Mouse (Mus musculus) urinary bladder, postnatal 25 days (tissue): ENCODE measurements around the gene Hspa1a.
"Not testable (repeated sequence)": the region's sequence is repeated elsewhere in the genome, so short reads cannot be mapped to it uniquely, and the experiment has no call there.

ENCODE experiments used
- DNase-seq: peaks from one replicate; pipeline ENCODE4 v3.0.0; 2022; ENCODE audit warnings: low spot score

The Hspa1a gene

GRCm38 (mm10) chr17:35000717-35001451 is 28.9 kb upstream of the Hspa1a start, which contains the start of gene Vars:
Gene Vars, plus strand, starts transcription at chr17:35000987.
- peak; percentile 89 for DNase-seq

DNA sequence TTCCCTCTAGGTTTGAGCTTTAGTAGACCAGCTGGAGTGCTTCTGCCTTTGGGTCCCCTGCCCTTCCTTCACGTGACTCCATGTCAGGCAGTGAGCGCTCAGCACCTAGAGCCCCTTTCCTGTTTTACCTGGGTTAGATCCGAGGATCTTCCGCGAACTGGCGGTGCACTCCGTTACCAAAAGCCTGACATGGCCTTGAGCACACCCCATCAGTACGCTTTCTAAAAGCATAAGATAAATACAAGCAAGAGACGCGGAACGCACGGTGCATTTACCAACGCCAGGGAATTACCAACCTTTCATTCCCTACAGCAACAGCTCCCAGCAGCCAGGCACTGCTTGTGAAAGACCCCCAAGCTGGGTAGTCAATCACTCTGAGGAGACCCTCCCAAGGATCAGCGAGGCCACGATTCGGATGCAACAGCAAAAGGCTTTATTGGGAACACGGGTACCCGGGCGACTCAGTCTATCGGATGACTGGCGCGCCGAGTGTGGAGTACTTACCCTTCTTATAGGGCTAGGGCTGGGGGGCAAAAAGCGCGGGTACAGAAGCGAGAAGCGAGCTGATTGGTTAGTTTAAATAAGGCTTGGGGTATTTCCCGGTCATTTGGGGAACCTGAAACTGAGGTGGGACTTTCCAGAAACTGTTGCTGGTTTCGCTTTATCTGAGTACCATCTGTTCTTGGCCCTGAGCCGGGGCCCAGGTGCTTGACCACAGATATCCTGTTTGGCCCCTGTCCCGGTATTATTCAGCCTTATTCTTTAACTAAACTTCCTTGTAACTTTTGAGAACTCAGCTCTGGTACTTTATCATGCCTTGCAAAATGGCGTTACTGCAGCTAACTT is 28.1 kb upstream of the Hspa1a start:
- not testable (repeated sequence) for DNase-seq

GRCm38 (mm10) chr17:34998526-34999430 is 26.8 kb upstream of the Hspa1a start:
- no peak for DNase-seq

GRCm38 (mm10) chr17:34997142-34997483 is 25.2 kb upstream of the Hspa1a start:
- DNase-seq: no peak

GRCm38 (mm10) chr17:34996411-34997141 is 24.6 kb upstream of the Hspa1a start:
- DNase-seq: no peak

GRCm38 (mm10) chr17:34995927-34996326 is 24.0 kb upstream of the Hspa1a start:
- DNase-seq: not testable (repeated sequence)

DNA sequence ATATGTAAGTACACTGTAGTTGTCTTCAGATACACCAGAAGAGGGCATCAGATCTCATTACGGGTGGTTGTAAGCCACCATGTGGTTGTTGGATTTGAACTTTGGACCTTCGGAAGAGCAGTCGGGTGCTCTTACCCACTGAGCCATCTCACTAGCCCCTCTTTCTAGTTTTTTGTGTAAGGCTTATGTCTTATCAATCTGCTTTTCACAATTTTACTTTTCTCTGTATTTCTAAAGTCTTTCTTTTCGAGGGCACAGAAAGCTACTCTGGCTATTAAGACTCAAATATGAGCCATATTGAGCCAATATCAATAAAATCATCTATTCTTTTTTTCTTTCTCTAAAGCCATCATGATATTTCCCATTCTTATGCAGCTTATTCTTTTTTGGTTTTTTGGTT is 23.2 kb upstream of the Hspa1a start:
- DNase-seq: not testable (repeated sequence)

GRCm38 (mm10) chr17:34994751-34995150 is 22.8 kb upstream of the Hspa1a start:
- DNase-seq: no peak

DNA sequence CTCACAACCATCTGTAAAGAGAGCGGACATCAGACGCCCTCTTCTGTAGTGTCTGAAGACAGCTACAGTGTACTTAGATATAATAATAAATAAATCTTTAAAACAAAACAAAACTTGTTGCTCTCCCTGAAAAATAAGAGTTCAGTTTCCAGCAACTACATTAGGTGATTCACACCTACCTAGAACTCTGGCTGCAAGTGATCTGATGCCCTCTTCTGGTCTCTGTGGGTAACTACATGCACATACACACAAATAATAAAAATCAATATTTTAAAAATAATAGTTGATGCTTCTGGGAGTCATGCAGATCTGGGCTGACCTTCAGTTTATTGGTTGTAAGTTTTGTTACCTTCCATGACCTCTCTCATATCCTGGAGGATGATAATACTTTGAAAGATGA is 12.3 kb upstream of the Hspa1a start:
- no peak for DNase-seq

DNA sequence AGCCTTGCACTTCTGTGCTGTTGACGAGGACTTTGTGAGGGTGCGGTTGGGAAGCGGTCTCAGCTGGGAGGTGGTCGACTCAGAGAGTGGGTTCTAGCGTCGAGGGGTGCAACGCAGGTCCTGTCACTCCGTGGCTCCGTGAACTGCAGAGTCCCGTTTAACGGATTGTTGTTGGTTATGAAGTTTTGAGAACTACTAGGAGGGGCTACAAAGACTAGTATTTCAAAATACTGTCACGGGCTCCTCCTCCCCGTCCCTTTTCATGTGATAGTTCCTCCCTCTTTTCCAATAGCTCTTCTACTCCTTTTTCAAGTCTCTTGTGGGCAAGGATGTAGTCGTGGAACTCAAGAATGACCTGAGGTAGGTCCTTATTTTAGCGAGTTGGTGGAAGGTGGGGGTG is 10.4 kb upstream of the Hspa1a start:
- DNase-seq: no peak

DNA sequence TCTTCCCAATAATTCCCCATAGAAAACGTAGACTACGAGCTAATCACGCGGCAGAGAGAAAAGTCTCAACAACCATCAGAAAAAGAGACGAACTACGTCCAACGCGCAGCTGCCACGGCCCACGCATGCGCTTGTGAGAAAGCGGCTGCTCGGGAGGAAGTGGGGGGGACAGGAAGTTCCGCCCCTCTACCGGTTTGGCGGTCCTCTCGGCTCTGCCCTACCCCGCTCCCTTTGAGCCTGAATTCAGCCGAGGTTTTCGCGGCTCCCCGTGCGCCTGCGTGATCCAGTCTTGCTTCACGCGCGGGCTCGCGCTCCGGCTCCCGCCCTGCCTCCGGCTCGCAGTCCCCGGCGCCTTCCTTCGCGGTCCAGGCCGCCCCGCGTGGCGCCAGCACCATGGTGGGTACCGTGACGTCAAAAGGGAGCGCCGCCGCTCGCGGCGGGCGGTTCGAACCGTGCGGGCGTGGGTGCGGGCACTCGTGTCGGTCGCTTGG is 9.8 kb upstream of the Hspa1a start, which contains the start of gene Lsm2:
Gene Lsm2, plus strand, starts transcription at position 173 of the 491 bp plus-strand sequence.
- DNase-seq: peak; percentile 85

- DNase-seq: no peak
Measured at GRCm38 (mm10) chr17:34980655-34981054, 8.7 kb upstream of the Hspa1a start.

- DNase-seq: no peak
Measured at GRCm38 (mm10) chr17:34979631-34980030, 7.7 kb upstream of the Hspa1a start.

DNA sequence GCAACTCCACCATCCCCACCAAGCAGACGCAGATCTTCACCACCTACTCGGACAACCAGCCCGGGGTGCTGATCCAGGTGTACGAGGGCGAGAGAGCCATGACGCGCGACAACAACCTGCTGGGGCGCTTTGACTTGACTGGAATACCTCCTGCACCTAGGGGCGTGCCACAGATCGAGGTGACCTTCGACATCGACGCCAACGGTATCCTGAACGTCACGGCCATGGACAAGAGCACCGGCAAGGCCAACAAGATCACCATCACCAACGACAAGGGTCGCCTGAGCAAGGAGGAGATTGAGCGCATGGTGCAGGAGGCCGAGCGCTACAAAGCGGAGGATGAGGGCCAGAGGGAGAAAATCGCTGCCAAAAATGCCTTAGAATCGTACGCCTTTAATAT is 6.3 kb upstream of the Hspa1a start:
- DNase-seq: no peak

DNA sequence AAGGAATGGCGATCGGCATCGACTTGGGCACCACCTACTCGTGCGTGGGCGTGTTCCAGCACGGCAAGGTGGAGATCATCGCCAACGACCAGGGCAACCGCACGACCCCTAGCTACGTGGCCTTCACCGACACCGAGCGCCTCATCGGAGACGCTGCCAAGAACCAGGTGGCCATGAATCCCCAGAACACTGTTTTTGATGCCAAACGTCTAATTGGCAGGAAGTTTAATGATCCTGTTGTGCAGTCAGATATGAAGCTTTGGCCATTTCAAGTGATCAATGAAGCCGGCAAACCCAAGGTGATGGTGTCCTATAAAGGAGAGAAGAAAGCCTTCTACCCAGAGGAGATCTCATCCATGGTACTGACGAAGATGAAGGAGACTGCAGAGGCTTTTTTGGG is 5.0 kb upstream of the Hspa1a start:
- no peak for DNase-seq

- DNase-seq: no peak
Measured at GRCm38 (mm10) chr17:34975581-34976492, 3.9 kb upstream of the Hspa1a start.

- DNase-seq: not testable (repeated sequence)
Measured at GRCm38 (mm10) chr17:34971694-34972068, 275 bp downstream of the Hspa1a start.

DNA sequence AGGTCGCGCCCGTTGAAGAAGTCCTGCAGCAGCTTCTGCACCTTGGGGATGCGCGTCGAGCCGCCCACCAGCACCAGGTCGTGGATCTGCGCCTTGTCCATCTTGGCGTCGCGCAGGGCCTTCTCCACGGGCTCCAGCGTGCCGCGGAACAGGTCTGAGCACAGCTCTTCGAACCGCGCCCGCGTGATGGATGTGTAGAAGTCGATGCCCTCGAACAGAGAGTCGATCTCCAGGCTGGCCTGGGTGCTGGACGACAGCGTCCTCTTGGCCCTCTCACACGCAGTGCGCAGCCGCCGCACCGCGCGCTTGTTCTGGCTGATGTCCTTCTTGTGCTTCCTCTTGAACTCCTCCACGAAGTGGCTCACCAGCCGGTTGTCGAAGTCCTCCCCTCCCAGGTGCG is 1.1 kb downstream of the Hspa1a start:
- DNase-seq: not testable (repeated sequence)

DNA sequence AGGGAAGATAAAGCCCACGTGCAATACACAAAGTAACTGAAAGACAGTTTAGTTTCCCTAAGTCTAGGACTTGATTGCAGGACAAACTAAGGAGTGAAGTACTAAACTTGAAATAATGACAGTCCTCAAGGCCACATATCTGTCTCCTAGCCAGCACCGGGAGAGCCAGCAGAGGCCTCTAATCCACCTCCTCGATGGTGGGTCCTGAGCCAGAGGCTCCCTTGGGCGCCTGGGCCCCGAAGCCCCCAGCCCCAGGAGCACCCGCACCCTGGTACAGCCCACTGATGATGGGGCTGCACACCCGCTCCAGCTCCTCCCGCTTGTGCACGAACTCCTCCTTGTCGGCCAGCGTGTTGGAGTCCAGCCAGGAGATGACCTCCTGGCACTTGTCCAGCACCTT is 2.1 kb downstream of the Hspa1a start, which contains the start of gene Gm20481:
Gene Gm20481, plus strand, starts transcription at position 91 of the 400 bp plus-strand sequence.
- not testable (repeated sequence) for DNase-seq

- no peak for DNase-seq
Measured at GRCm38 (mm10) chr17:34965627-34966026, 6.3 kb downstream of the Hspa1a start.
